Mouse (Mus musculus) embryonic facial prominence, embryonic 11.5 days (tissue): ENCODE measurements around the gene Map3k4. TPM values are rescaled to one million over a fixed set of nuclear protein-coding genes. Genes with fewer than 3 reads are reported as not detected.

Experiments
- ATAC-seq: fragments of 200-750 bp; cut with Nextera tagmentation; replicated peaks from 2 replicates; pipeline ENCODE4 v1.8.0; 2017; ENCODE audit warnings: low read depth; ENCODE audit not compliant: insufficient number of reproducible peaks, low FRiP score, low TSS enrichment
- DNase-seq: peaks from one replicate; pipeline ENCODE4 v3.0.0-alpha.2; 2015; ENCODE audit warnings: low spot score
- H3K27ac ChIP-seq: fragments of 300-500 bp; sonication (generic); replicated peaks from 2 replicates; pipeline ENCODE4 v1.5.1; 2014; ENCODE audit warnings: mild to moderate bottlenecking, low read depth, low read length, control low read depth
- H3K27me3 ChIP-seq: fragments of 300-500 bp; sonication (generic); 2 replicates; pipeline ENCODE4 v1.6.1; 2014; ENCODE audit warnings: mild to moderate bottlenecking, low read length, moderate library complexity, mixed read lengths; ENCODE audit not compliant: control insufficient read depth, insufficient read depth
- H3K36me3 ChIP-seq: fragments of 300-500 bp; sonication (generic); replicated peaks from 2 replicates; pipeline ENCODE4 v1.6.1; 2014; ENCODE audit warnings: low read depth, mild to moderate bottlenecking, low read length, moderate library complexity, mixed read lengths; ENCODE audit not compliant: control insufficient read depth, insufficient read depth
- H3K4me1 ChIP-seq: fragments of 300-500 bp; sonication (generic); 2 replicates; pipeline ENCODE4 v1.6.1; 2014; ENCODE audit warnings: low read length, mixed read lengths; ENCODE audit not compliant: control insufficient read depth, insufficient read depth
- H3K4me2 ChIP-seq: fragments of 300-500 bp; sonication (generic); 2 replicates; pipeline ENCODE4 v1.6.1; 2014; ENCODE audit warnings: low read depth, mild to moderate bottlenecking, control low read depth, low read length, moderate library complexity
- H3K4me3 ChIP-seq: fragments of 300-500 bp; sonication (generic); 2 replicates; pipeline ENCODE4 v1.5.1; 2014; ENCODE audit warnings: low read depth, low read length, control low read depth
- H3K9ac ChIP-seq: fragments of 300-500 bp; sonication (generic); replicated peaks from 2 replicates; pipeline ENCODE4 v1.6.1; 2014; ENCODE audit warnings: mild to moderate bottlenecking, control low read depth, low read length
- H3K9me3 ChIP-seq: fragments of 300-500 bp; sonication (generic); replicated peaks from 2 replicates; pipeline ENCODE4 v1.6.1; 2016; ENCODE audit warnings: mild to moderate bottlenecking, low read length, inconsistent platforms, mixed read lengths; ENCODE audit not compliant: control insufficient read depth
- WGBS: fragments of 180-500 bp; shearing (Covaris S2); extraction: QIAGEN DNeasy Blood & Tissue Kit; methylation state at CpG from one replicate; pipeline ENCODE4 v1.1.7; 2014; 5-methylcytosine and 5-hydroxymethylcytosine counted together
- polyA plus RNA-seq: library from polyadenylated mRNA; unstranded; fragments of >200 nt; fragmentation: Nextera tagmentation; extraction: Ambion mirVana; gene quantifications from 2 replicates; pipeline ENCODE4 v1.2.1, GENCODE M21; 2014

The Map3k4 gene
- polyA plus RNA-seq: 38.8 and 42.0 TPM in 2 replicates

- peak within 1 kb of the TSS; percentile 94 for H3K27ac ChIP-seq
- H3K9me3 ChIP-seq: no peaks in the 10 kb centered on the region
- WGBS: under 1% methylated on average over 38 of the region's 39 CpGs
Measured at GRCm38 (mm10) chr17:12318663-12319201, at the start of gene Map3k4. Gene Map3k4 (minus strand): TSS chr17:12318796.

GRCm38 (mm10) chr17:12367373-12367930 lies 48.9 kb upstream of the Map3k4 start:
- Histone ChIP-seq H3K27me3 (no peaks in the 10 kb centered on the region), H3K27ac (no peak overlapping the region), H3K36me3 (no peaks in the 10 kb centered on the region), H3K4me3 (no peak overlapping the region), H3K4me2 (no peak overlapping the region), H3K9ac (no peak overlapping the region), H3K4me1 (no peaks in the 10 kb centered on the region), H3K9me3 (no peaks in the 10 kb centered on the region)
- WGBS: 40% methylated on average over 5 of the region's 5 CpGs
- DNase-seq (peak; percentile 77), ATAC-seq (peak; percentile 74; the same call in 1 of the 2 replicates)

More at GRCm38 (mm10) chr17:12318663-12319201, at the start of gene Map3k4:
- Histone ChIP-seq H3K4me3 (peak within 1 kb of the TSS; percentile 96), H3K36me3 (no peaks in the 10 kb centered on the region), H3K27me3 (no peaks in the 10 kb centered on the region), H3K4me1 (no peaks in the 10 kb centered on the region), H3K9ac (peak within 1 kb of the TSS; percentile 93), H3K4me2 (peak within 1 kb of the TSS; percentile 72)
- peak; percentile 92 for DNase-seq
- ATAC-seq: peak; percentile 95

- no peaks in the 10 kb centered on the region for H3K9me3 ChIP-seq
- H3K4me1 ChIP-seq: no peaks in the 10 kb centered on the region
- H3K27ac ChIP-seq: no peak overlapping the region
- WGBS: 64% methylated on average over 8 of the region's 8 CpGs
- H3K4me2 ChIP-seq: no peak overlapping the region
- no peak overlapping the region for H3K4me3 ChIP-seq
- H3K27me3 ChIP-seq: no peaks in the 10 kb centered on the region
- no peak overlapping the region for H3K9ac ChIP-seq
- ATAC-seq (no peak), DNase-seq (no peak)
- H3K36me3 ChIP-seq: no peaks in the 10 kb centered on the region
Measured at GRCm38 (mm10) chr17:12364426-12364735, 45.8 kb upstream of the Map3k4 start.

- DNase-seq: no peak
- H3K27me3 ChIP-seq: no peaks in the 10 kb centered on the region
- no peaks in the 10 kb centered on the region for H3K9me3 ChIP-seq
- H3K4me3 ChIP-seq: no peak overlapping the region
- no peaks in the 10 kb centered on the region for H3K36me3 ChIP-seq
- H3K4me2 ChIP-seq: no peak overlapping the region
- WGBS: 88% methylated on average over 11 of the region's 11 CpGs
- no peaks in the 10 kb centered on the region for H3K4me1 ChIP-seq
- H3K27ac ChIP-seq: no peak overlapping the region
- H3K9ac ChIP-seq: no peak overlapping the region
- no peak for ATAC-seq
Measured at GRCm38 (mm10) chr17:12363601-12364425, 45.2 kb upstream of the Map3k4 start.

- H3K9me3 ChIP-seq: no peaks in the 10 kb centered on the region
- no peak for ATAC-seq
- H3K36me3 ChIP-seq: no peaks in the 10 kb centered on the region
- H3K4me2 ChIP-seq: no peak overlapping the region
- H3K27ac ChIP-seq: no peak overlapping the region
- H3K9ac ChIP-seq: no peak overlapping the region
- H3K27me3 ChIP-seq: no peaks in the 10 kb centered on the region; the same call in 1 of the 2 replicates
- no peaks in the 10 kb centered on the region for H3K4me1 ChIP-seq
- WGBS: 84% methylated on average over 15 of the region's 15 CpGs
- no peak overlapping the region for H3K4me3 ChIP-seq
- DNase-seq: no peak
Measured at GRCm38 (mm10) chr17:12359876-12360275, 41.3 kb upstream of the Map3k4 start.

- Histone ChIP-seq H3K4me2 (no peak overlapping the region), H3K27ac (no peak overlapping the region), H3K9ac (no peak overlapping the region), H3K27me3 (no peaks in the 10 kb centered on the region; the same call in 1 of the 2 replicates), H3K9me3 (no peaks in the 10 kb centered on the region), H3K4me1 (no peaks in the 10 kb centered on the region), H3K4me3 (no peak overlapping the region), H3K36me3 (no peaks in the 10 kb centered on the region)
- DNase-seq (no peak), ATAC-seq (no peak)
- WGBS: 58% methylated on average over 1 of the region's 1 CpGs
Measured at GRCm38 (mm10) chr17:12352781-12353180, 34.2 kb upstream of the Map3k4 start.

- Histone ChIP-seq H3K4me2 (no peak overlapping the region), H3K27me3 (no peaks in the 10 kb centered on the region), H3K9me3 (no peaks in the 10 kb centered on the region), H3K4me1 (no peaks in the 10 kb centered on the region), H3K4me3 (no peak overlapping the region), H3K27ac (no peak overlapping the region), H3K9ac (no peak overlapping the region), H3K36me3 (no peaks in the 10 kb centered on the region)
- DNase-seq (no peak), ATAC-seq (no peak)
- 85% methylated on average over 6 of the region's 6 CpGs for WGBS
Measured at GRCm38 (mm10) chr17:12351564-12351963, 33.0 kb upstream of the Map3k4 start.

- no peak for ATAC-seq
- Histone ChIP-seq H3K27ac (no peak overlapping the region), H3K4me2 (no peak overlapping the region), H3K9me3 (no peaks in the 10 kb centered on the region), H3K9ac (no peak overlapping the region), H3K4me1 (no peaks in the 10 kb centered on the region), H3K27me3 (no peaks in the 10 kb centered on the region), H3K4me3 (no peak overlapping the region), H3K36me3 (no peaks in the 10 kb centered on the region)
- DNase-seq: no peak
- WGBS: 89% methylated on average over 1 of the region's 1 CpGs
Measured at GRCm38 (mm10) chr17:12347462-12347861, 28.9 kb upstream of the Map3k4 start.
